Mouse (Mus musculus): Measurements from ENCODE around the gene Fam72a.

Fam72a gene

DNA sequence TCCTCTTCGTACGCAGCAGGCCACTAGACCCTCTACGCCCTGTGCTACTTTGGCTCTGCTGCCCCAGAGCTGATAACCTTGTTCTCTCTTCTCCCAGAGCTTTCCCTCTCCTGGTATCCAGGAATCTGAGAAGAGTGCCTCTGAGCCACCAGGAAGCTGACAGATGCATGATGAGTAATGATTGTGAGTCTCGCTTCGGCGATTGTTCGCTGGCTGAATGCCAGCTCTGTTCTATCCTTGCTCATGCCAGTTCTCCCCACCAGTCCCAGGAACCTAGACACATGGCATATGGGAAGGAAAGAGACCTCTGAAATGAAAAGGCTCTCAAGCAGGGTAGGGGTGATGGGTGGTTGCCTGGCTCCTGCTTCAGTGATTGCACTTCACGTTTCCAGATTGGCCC, 59.1 kb downstream of the Fam72a start:
- no peak for DNase-seq
